Mouse (Mus musculus) embryonic fibroblast, embryonic 13.5 days (primary cell): ENCODE measurements around the gene Ogfrl1.

Experiments
- CTCF ChIP-seq: IDR thresholded peaks from 2 replicates; pipeline ENCODE4 v1.5.1; 2011; ENCODE audit warnings: mild to moderate bottlenecking, control low read depth, low read length, moderate library complexity, borderline replicate concordance; ENCODE audit not compliant: insufficient read depth
- POLR2A ChIP-seq: IDR thresholded peaks from 2 replicates; pipeline ENCODE4 v1.6.1; 2011; ENCODE audit warnings: low read depth, mild to moderate bottlenecking, control low read depth, low read length, moderate library complexity

DNA sequence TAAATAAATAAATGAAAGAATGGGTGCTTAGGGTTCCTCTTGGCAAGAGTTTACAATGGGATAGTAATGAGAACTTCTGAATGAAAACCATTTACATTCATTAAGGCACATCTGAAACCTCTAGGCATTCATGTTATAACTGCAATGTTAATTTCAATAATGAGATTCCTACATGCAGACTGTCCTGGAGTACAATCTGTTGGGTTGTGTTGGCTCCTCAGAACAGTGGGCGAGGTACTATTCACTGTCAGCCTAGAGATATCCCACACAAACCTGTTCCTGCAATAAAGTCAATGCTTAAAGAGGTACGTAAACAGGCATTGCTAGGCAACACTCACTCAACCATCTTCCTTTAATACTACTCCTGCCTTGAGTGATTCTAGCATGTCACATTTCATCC is 32.0 kb downstream of the Ogfrl1 start:
- TF ChIP-seq POLR2A, result no peak
- no peak for TF ChIP-seq CTCF
